In the genomic region with DNA sequence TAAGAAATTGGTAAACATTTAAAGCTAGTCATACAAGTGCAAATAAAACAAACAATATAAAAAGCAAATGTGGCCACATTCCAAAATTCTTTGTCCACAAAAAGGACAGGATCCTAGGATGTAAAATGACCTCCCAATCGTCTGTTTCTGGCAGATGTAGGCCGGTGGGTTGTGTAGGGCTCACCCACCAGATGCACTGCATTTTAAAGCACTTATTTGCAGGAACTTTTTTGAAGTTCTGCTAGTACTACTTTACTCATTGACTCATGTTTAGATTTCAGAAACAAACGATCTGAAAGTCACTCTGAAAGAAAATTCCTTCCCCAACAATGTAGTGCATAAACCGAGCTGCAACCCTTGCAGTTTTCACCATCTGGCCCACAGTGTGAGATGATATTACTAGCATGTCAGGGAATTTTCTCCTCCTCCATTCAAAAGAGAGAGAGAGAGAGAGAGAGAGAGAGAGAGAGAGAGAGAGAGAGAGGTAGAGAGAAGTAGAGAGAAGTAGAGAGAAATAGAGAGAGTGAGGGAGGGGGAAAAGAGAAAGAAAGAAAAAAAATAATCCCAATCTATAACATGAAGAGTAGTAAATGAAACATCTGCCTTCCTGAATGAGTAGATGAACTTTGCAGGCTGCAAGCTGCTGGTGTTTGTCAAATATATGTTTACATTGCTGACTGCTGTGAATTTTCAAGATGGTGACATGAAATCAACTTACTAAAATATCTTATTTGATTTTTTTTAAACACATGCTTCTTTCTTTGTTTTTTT, we compare ENCODE assay signal across 23 mouse cellular contexts.
DNase-seq lines count a peak whose midpoint lies in the region; ATAC-seq and TF ChIP-seq lines count a peak whose summit lies in the region.
"Had no signal": no experiment of that assay in that cellular context is flagged by ENCODE, and none has a peak within 500 bp of the region (broad histone marks: within the 10 kb centered on the region; RNA-seq: fewer than 3 reads in every experiment).

No protein-coding gene starts in this region.

- 0 out of 2 replicates have a peak, but pooled peaks have one; percentile 43 for ATAC-seq in intestine, embryonic 14.5 days (replicated peaks; ENCODE audit: low FRiP score, low TSS enrichment, low read depth)
- no peak for ATAC-seq in intestine, postnatal 0 days
- peak; percentile 95 for ATAC-seq in lung, embryonic 14.5 days (ENCODE audit: insufficient read depth)
- ATAC-seq in stomach, embryonic 16.5 days (ENCODE audit: insufficient read depth, low FRiP score) = peak; percentile 58; the same call in 1 of the 2 replicates
- ATAC-seq: CD4-positive, CD25-positive, alpha-beta regulatory T cell, adult 4 months; forebrain, embryonic 16.5 days had no signal

- peak overlapping the region; percentile 51; the same call in 1 of the 2 replicates for H3K27ac ChIP-seq in intestine, embryonic 14.5 days (ENCODE audit: low read depth)
- H3K27ac ChIP-seq in intestine, postnatal 0 days (ENCODE audit: low read depth, low read length) = no peak overlapping the region
- H3K27ac ChIP-seq in lung, embryonic 14.5 days (ENCODE audit: low read depth) = peak overlapping the region; percentile 36; the same call in 1 of the 2 replicates
- H3K27ac ChIP-seq in stomach, embryonic 16.5 days (ENCODE audit: low read length) = peak overlapping the region; percentile 48; the same call in 1 of the 2 replicates
- H3K27ac ChIP-seq: embryonic facial prominence, embryonic 13.5 days; forebrain, embryonic 12.5 days; heart, adult 2 months; heart, embryonic 15.5 days had no signal

- TF ChIP-seq CTCF in intestine, postnatal 0 days (IDR thresholded peaks at IDR 0.05; ENCODE audit: low read depth) = no peak
- no peak for TF ChIP-seq CTCF in lung, embryonic 14.5 days (IDR thresholded peaks at IDR 0.05; ENCODE audit: low read depth)

- H3K27me3 ChIP-seq in intestine, embryonic 14.5 days (replicated peaks; ENCODE audit: control insufficient read depth, insufficient read depth, low read length) = no peaks in the 10 kb centered on the region
- no peaks in the 10 kb centered on the region for H3K27me3 ChIP-seq in intestine, postnatal 0 days (replicated peaks; ENCODE audit: control insufficient read depth, insufficient read depth, low read length)
- H3K27me3 ChIP-seq in lung, embryonic 14.5 days (ENCODE audit: insufficient read depth, low read length) = no peaks in the 10 kb centered on the region
- no peaks in the 10 kb centered on the region for H3K27me3 ChIP-seq in stomach, embryonic 16.5 days (ENCODE audit: control insufficient read depth, insufficient read depth, low read length)
- H3K27me3 ChIP-seq: embryonic facial prominence, embryonic 13.5 days; forebrain, embryonic 12.5 days; heart, embryonic 15.5 days had no signal

- H3K4me2 ChIP-seq in intestine, embryonic 14.5 days (ENCODE audit: low read length) = no peak overlapping the region
- H3K4me2 ChIP-seq in intestine, postnatal 0 days (replicated peaks; ENCODE audit: low read depth) = no peak overlapping the region
- H3K4me2 ChIP-seq in lung, embryonic 14.5 days = no peak overlapping the region
- no peak overlapping the region for H3K4me2 ChIP-seq in stomach, embryonic 16.5 days (ENCODE audit: low read depth, low read length)
- H3K4me2 ChIP-seq: embryonic facial prominence, embryonic 13.5 days; forebrain, embryonic 12.5 days; heart, embryonic 11.5 days; heart, embryonic 15.5 days had no signal

- H3K9me3 ChIP-seq in intestine, embryonic 14.5 days (ENCODE audit: control insufficient read depth, low read length) = no peaks in the 10 kb centered on the region
- no peaks in the 10 kb centered on the region for H3K9me3 ChIP-seq in intestine, postnatal 0 days (ENCODE audit: control insufficient read depth)
- H3K9me3 ChIP-seq in lung, embryonic 14.5 days (ENCODE audit: low read depth, low read length) = no peaks in the 10 kb centered on the region
- no peaks in the 10 kb centered on the region for H3K9me3 ChIP-seq in stomach, embryonic 16.5 days (replicated peaks; ENCODE audit: control insufficient read depth, low read length)
- H3K9me3 ChIP-seq: embryonic facial prominence, embryonic 13.5 days; forebrain, embryonic 12.5 days; G1E; heart, embryonic 15.5 days had no signal

- no peaks in the 10 kb centered on the region for H3K36me3 ChIP-seq in intestine, embryonic 14.5 days (ENCODE audit: control insufficient read depth, insufficient read depth, low read length)
- H3K36me3 ChIP-seq in intestine, postnatal 0 days (ENCODE audit: control insufficient read depth, insufficient read depth) = no peaks in the 10 kb centered on the region
- no peaks in the 10 kb centered on the region for H3K36me3 ChIP-seq in lung, embryonic 14.5 days (ENCODE audit: insufficient read depth)
- H3K36me3 ChIP-seq in stomach, embryonic 16.5 days (ENCODE audit: control insufficient read depth, insufficient read depth, low read length) = no peaks in the 10 kb centered on the region
- H3K36me3 ChIP-seq: embryonic facial prominence, embryonic 13.5 days; forebrain, embryonic 12.5 days; G1E; heart, embryonic 15.5 days had no signal

- DNase-seq in intestine, embryonic 14.5 days (ENCODE audit: low spot score) = no peak
- DNase-seq in lung, embryonic 14.5 days = peak; percentile 89
- DNase-seq in lung, postnatal 14 days = no peak
- DNase-seq in lung, postnatal 10 days = peak; percentile 2
- DNase-seq in lung, adult 18-20 months = no peak
- DNase-seq in cerebellum, adult 11 months = no peak
- DNase-seq: adrenal gland, adult 8-10 months; adrenal gland, postnatal 36 days; B cell, adult 2 months; cerebellum, adult 9-11 months; cerebellum, postnatal 36 days; gastrocnemius, postnatal 14 days; heart, adult 2 months; heart, postnatal 14 days had no signal

- no peaks in the 10 kb centered on the region for H3K4me1 ChIP-seq in intestine, embryonic 14.5 days (replicated peaks; ENCODE audit: control insufficient read depth, insufficient read depth, low read length)
- H3K4me1 ChIP-seq in intestine, postnatal 0 days (replicated peaks; ENCODE audit: control insufficient read depth, insufficient read depth, low read length) = no peaks in the 10 kb centered on the region
- no peaks in the 10 kb centered on the region for H3K4me1 ChIP-seq in lung, embryonic 14.5 days (ENCODE audit: insufficient read depth)
- no peaks in the 10 kb centered on the region for H3K4me1 ChIP-seq in stomach, embryonic 16.5 days (ENCODE audit: control insufficient read depth, insufficient read depth, low read length)
- H3K4me1 ChIP-seq: embryonic facial prominence, embryonic 13.5 days; forebrain, embryonic 12.5 days; heart, embryonic 15.5 days had no signal

- no peak overlapping the region for H3K4me3 ChIP-seq in intestine, embryonic 14.5 days (ENCODE audit: low read depth, low read length)
- H3K4me3 ChIP-seq in intestine, postnatal 0 days (ENCODE audit: low read depth, low read length) = no peak overlapping the region
- no peak overlapping the region for H3K4me3 ChIP-seq in lung, embryonic 14.5 days (ENCODE audit: low read depth, low read length)
- no peak overlapping the region for H3K4me3 ChIP-seq in stomach, embryonic 16.5 days (replicated peaks; ENCODE audit: low read length)
- H3K4me3 ChIP-seq: embryonic facial prominence, embryonic 13.5 days; forebrain, embryonic 12.5 days; heart, adult 2 months; heart, embryonic 15.5 days had no signal

- no peak overlapping the region for H3K9ac ChIP-seq in intestine, embryonic 14.5 days (ENCODE audit: low read length)
- no peak overlapping the region for H3K9ac ChIP-seq in intestine, postnatal 0 days (ENCODE audit: low read depth, low read length)
- H3K9ac ChIP-seq in lung, embryonic 14.5 days = no peak overlapping the region
- H3K9ac ChIP-seq in stomach, embryonic 16.5 days (ENCODE audit: low read length) = no peak overlapping the region
- H3K9ac ChIP-seq: embryonic facial prominence, embryonic 13.5 days; forebrain, embryonic 12.5 days; heart, embryonic 15.5 days had no signal

- WGBS in intestine, embryonic 14.5 days = 26% methylated on average over 4 of the region's 4 CpGs
- WGBS in intestine, postnatal 0 days = 48% methylated on average over 4 of the region's 4 CpGs
- 13% methylated on average over 4 of the region's 4 CpGs for WGBS in lung, embryonic 14.5 days
- 19% methylated on average over 4 of the region's 4 CpGs for WGBS in stomach, embryonic 16.5 days

Comparison
In these comparisons a context has a peak if more than half of its experiments do, and no peak if none do; other contexts are left out.
1. DNase-seq: peak in lung, embryonic 14.5 days (single experiment) and lung, postnatal 10 days (single experiment); none in intestine, embryonic 14.5 days (single experiment), lung, postnatal 14 days (single experiment), lung, adult 18-20 months (0 of 2) and cerebellum, adult 11 months (single experiment).